Mouse (Mus musculus) adrenal gland, postnatal 4 days (tissue): ENCODE results near the gene Trip4. TPM values are rescaled to one million over a fixed set of nuclear protein-coding genes. Genes with fewer than 3 reads are reported as not detected.

ENCODE experiments used
- DNase-seq, 2 experiments: peaks; one replicate each; pipeline ENCODE4 v3.0.0; 2021 to 2022; ENCODE audit warnings: low spot score in 2 of 2, mixed read lengths in 2 of 2
- total RNA-seq, 2 experiments: library from RNA; stranded (reverse); gene quantifications; 2 replicates each; pipeline ENCODE4 v1.2.3; 2021

The Trip4 gene
- total RNA-seq, 2 experiments from 2014 or later = 40.0 to 40.7 TPM

- no peak for DNase-seq
These were observed 71.7 kb downstream of the Trip4 start for GRCm38 (mm10) chr9:65836916-65837315.

DNA sequence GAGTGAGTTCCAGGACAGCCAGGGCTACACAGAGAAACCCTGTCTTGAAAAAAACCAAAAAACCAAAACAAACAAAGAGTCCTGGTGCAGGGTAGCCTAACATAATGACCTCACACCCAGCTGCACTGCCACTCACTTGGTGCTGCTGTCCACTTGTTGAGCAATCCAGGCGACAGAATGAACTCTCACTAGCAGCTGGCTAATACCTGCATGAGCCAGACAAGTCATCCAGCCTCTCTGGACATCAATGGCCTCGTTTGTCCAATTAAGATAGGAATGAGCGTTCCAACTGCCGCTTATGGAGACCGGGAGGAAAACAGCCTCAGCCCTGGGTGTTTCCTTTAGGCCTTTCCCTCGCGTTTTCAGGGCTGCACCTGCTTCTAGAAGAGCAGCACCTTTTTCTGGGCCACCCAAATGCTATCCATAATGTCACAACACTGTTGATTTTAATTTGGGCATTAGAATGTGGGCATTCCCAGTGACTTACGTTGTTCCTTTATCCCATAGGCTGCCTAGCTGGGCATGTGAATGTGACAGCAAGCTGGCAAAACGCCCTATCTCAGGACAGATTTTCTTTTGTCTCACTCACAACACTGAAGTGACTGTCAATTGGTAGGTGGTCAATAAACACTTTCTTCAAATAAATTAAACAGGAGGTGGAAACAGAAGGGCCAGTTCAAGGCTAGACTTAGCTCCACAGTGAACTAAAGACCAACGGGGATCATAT, 73.8 kb downstream of the Trip4 start:
- DNase-seq = no peak

GRCm38 (mm10) chr9:65833640-65834039, 75.0 kb downstream of the Trip4 start:
- no peak for DNase-seq

DNA sequence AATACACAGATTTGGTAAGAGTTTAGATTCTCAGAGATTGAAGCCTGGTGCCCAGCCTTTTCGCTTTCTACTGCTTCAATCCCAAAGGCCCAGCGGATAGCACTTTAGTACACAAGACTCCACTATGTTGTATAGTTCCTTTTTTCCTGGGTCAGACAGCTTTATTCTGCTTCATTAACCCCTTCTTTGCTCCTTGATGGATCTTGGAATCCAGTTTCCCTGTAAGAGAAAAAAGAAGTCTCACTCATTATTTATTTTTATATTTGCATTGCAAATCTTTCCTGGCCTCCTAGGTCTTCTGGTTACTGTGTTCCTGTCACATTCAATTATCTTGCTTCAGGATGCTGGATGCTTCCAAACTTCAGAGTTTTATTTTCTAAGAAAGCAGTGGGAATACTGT, 75.4 kb downstream of the Trip4 start:
- DNase-seq = no peak

- no peak for DNase-seq
These were observed 76.6 kb downstream of the Trip4 start for GRCm38 (mm10) chr9:65832041-65832440.

DNA sequence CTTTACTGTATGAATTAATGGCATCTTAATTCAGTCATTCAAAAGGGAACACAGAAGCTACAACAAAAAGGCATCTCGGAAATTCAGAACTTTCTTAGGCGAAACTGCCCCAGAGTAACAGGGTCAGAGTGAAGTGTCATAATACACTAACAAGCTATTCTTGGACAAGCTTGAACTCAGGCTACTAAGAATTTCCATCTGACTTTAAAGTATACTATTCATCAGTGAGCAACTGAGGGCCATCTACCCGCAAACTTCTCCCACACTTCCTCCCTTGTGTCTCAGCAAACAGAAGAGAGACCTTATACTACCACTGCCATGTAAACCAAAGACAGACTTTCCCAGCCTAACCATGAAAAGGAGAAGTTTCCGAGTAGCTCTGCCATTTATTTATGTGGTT, 77.4 kb downstream of the Trip4 start:
- DNase-seq = no peak

GRCm38 (mm10) chr9:65830255-65830654, 78.3 kb downstream of the Trip4 start:
- DNase-seq = no peak

GRCm38 (mm10) chr9:65829410-65829809, 79.2 kb downstream of the Trip4 start:
- DNase-seq = no peak

GRCm38 (mm10) chr9:65828511-65828910, 80.1 kb downstream of the Trip4 start:
- no peak for DNase-seq

GRCm38 (mm10) chr9:65828016-65828403, 80.6 kb downstream of the Trip4 start:
- DNase-seq = no peak

DNA sequence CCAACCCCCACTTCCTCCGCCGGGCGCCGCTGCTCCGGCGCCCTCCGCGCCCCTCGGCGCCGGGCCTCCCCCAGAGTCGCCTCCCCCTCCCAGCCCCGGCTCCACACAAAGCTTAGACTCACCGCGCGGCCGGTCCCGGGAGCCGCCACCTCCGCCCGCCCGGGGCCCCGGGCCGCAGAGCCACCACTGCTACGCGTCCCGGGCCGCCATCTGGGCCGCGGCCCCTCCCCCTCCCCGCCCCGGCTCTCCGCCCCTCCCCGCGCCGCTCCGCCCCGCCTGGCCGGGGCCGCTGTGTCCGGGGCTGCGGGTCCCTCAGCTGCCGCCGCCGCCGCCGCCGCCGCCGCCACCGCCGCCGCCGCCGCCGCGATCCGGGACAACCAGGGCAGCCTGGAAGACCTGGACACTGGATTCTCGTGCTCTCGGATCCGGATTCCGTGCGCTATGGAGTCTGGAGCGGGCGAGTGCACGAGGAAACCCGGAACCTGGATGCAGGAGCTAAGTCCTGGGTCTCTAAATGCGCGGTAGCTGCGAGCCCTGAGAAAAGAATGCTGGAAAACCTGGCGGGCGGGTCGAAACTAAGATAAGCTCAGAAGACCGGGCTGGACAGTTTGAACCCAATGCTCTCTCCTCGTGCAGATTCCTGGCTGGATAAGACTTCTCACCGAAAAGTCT, 81.1 kb downstream of the Trip4 start, which contains the start of gene Zfp609:
Gene Zfp609 (minus strand): TSS at position 221 of the 672 bp plus-strand sequence.
- peak; percentile 89 to 91 for DNase-seq

GRCm38 (mm10) chr9:65826588-65827343, 81.8 kb downstream of the Trip4 start:
- peak; percentile 21 to 28 for DNase-seq

- no peak for DNase-seq
These were observed 82.4 kb downstream of the Trip4 start for GRCm38 (mm10) chr9:65826226-65826587.

GRCm38 (mm10) chr9:65823716-65824462, 84.7 kb downstream of the Trip4 start:
- no peak for DNase-seq

DNA sequence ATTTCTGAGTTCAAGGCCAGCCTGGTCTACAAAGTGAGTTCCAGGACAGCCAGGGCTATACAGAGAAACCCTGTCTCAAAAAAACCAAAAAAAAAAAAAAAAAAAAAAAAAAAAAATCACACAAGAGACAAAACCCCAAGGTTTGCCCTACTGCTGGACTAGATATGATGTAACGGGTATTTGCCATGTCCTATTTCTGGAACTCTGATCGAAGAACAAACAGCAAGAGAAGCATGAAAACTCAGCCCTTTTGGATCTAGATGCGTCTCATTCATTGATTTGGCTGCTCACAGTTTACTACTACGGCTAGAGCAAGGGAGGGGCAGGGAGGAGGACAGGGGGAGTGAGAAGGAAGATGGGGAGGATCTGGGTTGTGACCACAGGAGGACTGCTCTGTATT, 86.6 kb downstream of the Trip4 start:
- no peak for DNase-seq

GRCm38 (mm10) chr9:65820301-65820700, 88.3 kb downstream of the Trip4 start:
- no peak for DNase-seq

DNA sequence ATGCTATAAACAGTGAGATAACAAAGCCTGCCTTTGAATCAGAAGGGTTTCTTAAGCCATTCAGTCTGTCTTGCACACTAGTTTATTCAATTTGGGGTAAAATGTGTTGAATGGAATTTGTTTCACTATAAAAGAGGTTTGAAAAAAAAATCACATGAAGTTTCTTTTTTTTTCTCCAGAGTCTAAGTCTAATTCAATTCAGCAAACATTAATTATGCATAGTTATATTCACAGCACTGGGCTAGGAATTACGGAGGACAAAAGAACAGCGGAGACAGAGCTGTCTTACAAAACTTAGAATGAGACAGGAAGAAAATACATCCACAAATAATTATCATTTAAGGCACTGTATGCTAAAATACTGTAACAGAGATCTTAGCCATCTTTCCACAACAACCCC, 90.2 kb downstream of the Trip4 start:
- no peak for DNase-seq

DNA sequence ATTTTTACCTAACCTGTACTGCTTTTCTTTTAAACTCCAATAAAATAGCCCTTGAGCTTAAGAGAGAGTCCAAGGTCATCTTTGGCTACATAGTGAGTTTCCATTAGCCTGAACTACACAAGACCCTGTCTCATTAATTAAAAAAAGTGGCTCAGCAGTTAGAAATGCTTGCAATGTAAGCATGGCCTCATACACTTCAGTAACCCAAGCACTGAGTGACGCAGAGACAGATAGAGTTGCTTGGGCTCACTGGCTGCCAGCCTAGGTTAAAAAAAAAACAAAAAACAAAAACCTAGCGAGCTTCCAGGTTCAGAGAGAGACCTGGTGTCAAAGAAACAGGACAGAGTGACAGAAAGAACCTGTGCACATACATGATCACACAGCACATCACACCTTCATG, 95.8 kb downstream of the Trip4 start:
- no peak for DNase-seq

DNA sequence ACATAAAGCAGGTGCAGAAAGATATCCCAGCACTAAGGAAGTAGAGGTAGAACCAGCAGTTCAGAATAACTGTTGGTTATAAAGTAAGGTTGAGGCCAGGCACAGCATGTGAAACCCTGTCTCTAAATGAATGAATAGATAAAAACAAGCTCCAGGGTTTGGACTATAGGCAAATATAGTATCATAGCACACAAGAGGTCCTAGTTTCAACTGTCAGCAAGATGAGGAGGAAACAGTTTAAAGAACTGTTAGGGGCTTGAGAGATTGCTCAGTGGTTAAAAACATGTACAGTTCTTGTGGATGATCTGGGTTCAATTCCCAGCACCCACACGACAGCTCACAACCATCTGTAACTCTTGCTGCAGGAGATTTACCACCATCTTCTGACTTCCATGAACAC, 96.8 kb downstream of the Trip4 start:
- no peak for DNase-seq

- no peak for DNase-seq
These were observed 100.8 kb downstream of the Trip4 start for GRCm38 (mm10) chr9:65807818-65808217.

GRCm38 (mm10) chr9:65807251-65807650, 101.3 kb downstream of the Trip4 start:
- DNase-seq = no peak
